In genomic region chr19:5456241-5456921, GRCm38 (mm10) we compare ENCODE assay signal across 8 mouse cellular contexts. TPM values are rescaled to one million over a fixed set of nuclear protein-coding genes. Genes with fewer than 3 reads are reported as not detected.
A peak's percentile ranks its signal among the peaks of the same experiment; 100 is the strongest.
DNase-seq lines count a peak whose midpoint lies in the region; ATAC-seq and TF ChIP-seq lines count a peak whose summit lies in the region.

No protein-coding gene starts in this region.

- H3K4me3 ChIP-seq in cerebellum, adult 2 months (replicated peaks; ENCODE audit: insufficient read depth, low read depth, low read length) = peak overlapping the region; percentile 77
- peak overlapping the region; percentile 77 for H3K4me3 ChIP-seq in forebrain, embryonic 11.5 days (ENCODE audit: low read depth, low read length)
- H3K4me3 ChIP-seq in hindbrain, embryonic 14.5 days (replicated peaks; ENCODE audit: low read length) = peak overlapping the region; percentile 70
- peak overlapping the region; percentile 68 to 69 for H3K4me3 ChIP-seq in liver, embryonic 14.5 days (ENCODE audit: insufficient read depth in 1 of 2, low read depth in 2 of 2, low read length in 2 of 2)
- peak overlapping the region; percentile 84 for H3K4me3 ChIP-seq in neural tube, embryonic 14.5 days (ENCODE audit: low read depth, low read length)

- no peaks in the 10 kb centered on the region for H3K36me3 ChIP-seq in forebrain, embryonic 11.5 days (ENCODE audit: control insufficient read depth, insufficient read depth, low read length)
- H3K36me3 ChIP-seq in hindbrain, embryonic 14.5 days (replicated peaks; ENCODE audit: control insufficient read depth, insufficient read depth) = peaks cover 14% of the 10 kb centered on the region
- H3K36me3 ChIP-seq in liver, embryonic 14.5 days (replicated peaks; ENCODE audit: control insufficient read depth, insufficient read depth, low read depth) = no peaks in the 10 kb centered on the region
- H3K36me3 ChIP-seq in neural tube, embryonic 14.5 days (ENCODE audit: control insufficient read depth, insufficient read depth, low read length) = no peaks in the 10 kb centered on the region

- TF ChIP-seq CTCF in cerebellum, adult 2 months (IDR thresholded peaks at IDR 0.05; ENCODE audit: borderline replicate concordance, insufficient read depth, low read depth, low read length) = no peak
- TF ChIP-seq CTCF in liver, embryonic 14.5 days (IDR thresholded peaks at IDR 0.05; ENCODE audit: low read depth) = no peak

- no peaks in the 10 kb centered on the region for H3K27me3 ChIP-seq in cerebellum, adult 2 months (ENCODE audit: control insufficient read depth, insufficient read depth, low read length)
- peaks cover 6% of the 10 kb centered on the region; the same call in 1 of the 2 replicates for H3K27me3 ChIP-seq in forebrain, embryonic 11.5 days (ENCODE audit: control insufficient read depth, insufficient read depth, low read length)
- H3K27me3 ChIP-seq in hindbrain, embryonic 14.5 days (ENCODE audit: control insufficient read depth, insufficient read depth, low read length) = no peaks in the 10 kb centered on the region; the same call in 1 of the 2 replicates
- H3K27me3 ChIP-seq in liver, embryonic 14.5 days (ENCODE audit: control insufficient read depth, insufficient read depth, low read length) = no peaks in the 10 kb centered on the region
- no peaks in the 10 kb centered on the region; the same call in 1 of the 2 replicates for H3K27me3 ChIP-seq in neural tube, embryonic 14.5 days (ENCODE audit: control insufficient read depth, insufficient read depth, low read length)

- no peaks in the 10 kb centered on the region for H3K9me3 ChIP-seq in forebrain, embryonic 11.5 days (ENCODE audit: control insufficient read depth, low read length)
- no peaks in the 10 kb centered on the region for H3K9me3 ChIP-seq in hindbrain, embryonic 14.5 days (ENCODE audit: control insufficient read depth, low read length)
- H3K9me3 ChIP-seq in liver, embryonic 14.5 days (ENCODE audit: control insufficient read depth, low read length) = no peaks in the 10 kb centered on the region
- no peaks in the 10 kb centered on the region for H3K9me3 ChIP-seq in neural tube, embryonic 14.5 days (ENCODE audit: control insufficient read depth, low read length)

- no peak; the same call in 1 of the 2 replicates for ATAC-seq in forebrain, embryonic 11.5 days (replicated peaks; ENCODE audit: low FRiP score)
- no peak for ATAC-seq in hindbrain, embryonic 14.5 days (ENCODE audit: low FRiP score)
- no peak; the same call in 1 of the 2 replicates for ATAC-seq in liver, embryonic 14.5 days (ENCODE audit: insufficient read depth)
- ATAC-seq in neural tube, embryonic 14.5 days (ENCODE audit: low read depth) = no peak

- TF ChIP-seq POLR2A in cerebellum, adult 2 months (IDR thresholded peaks at IDR 0.05; ENCODE audit: borderline replicate concordance, insufficient read depth, low read length) = no peak

- H3K4me1 ChIP-seq in cerebellum, adult 2 months (ENCODE audit: control insufficient read depth, insufficient read depth, low read length) = peaks cover 10% of the 10 kb centered on the region
- peaks cover 19% of the 10 kb centered on the region; the same call in 1 of the 2 replicates for H3K4me1 ChIP-seq in forebrain, embryonic 11.5 days (replicated peaks; ENCODE audit: control insufficient read depth, insufficient read depth, low read length)
- H3K4me1 ChIP-seq in hindbrain, embryonic 14.5 days (replicated peaks; ENCODE audit: control insufficient read depth, insufficient read depth, low read length) = peaks cover 36% of the 10 kb centered on the region
- peaks cover 19 to 22% of the 10 kb centered on the region in 2 experiments for H3K4me1 ChIP-seq in liver, embryonic 14.5 days (replicated peaks; ENCODE audit: control insufficient read depth in 2 of 2, insufficient read depth in 2 of 2, low read length in 1 of 2)
- H3K4me1 ChIP-seq in neural tube, embryonic 14.5 days (ENCODE audit: control insufficient read depth, insufficient read depth, low read length) = peaks cover 31% of the 10 kb centered on the region

- H3K4me2 ChIP-seq in forebrain, embryonic 11.5 days (ENCODE audit: low read depth, low read length, severe bottlenecking) = peak overlapping the region; percentile 99
- peak overlapping the region; percentile 94 for H3K4me2 ChIP-seq in hindbrain, embryonic 14.5 days (replicated peaks)
- peak overlapping the region; percentile 77 for H3K4me2 ChIP-seq in liver, embryonic 14.5 days (ENCODE audit: low read depth)
- peak overlapping the region; percentile 97 for H3K4me2 ChIP-seq in neural tube, embryonic 14.5 days (ENCODE audit: low read depth, low read length)

- no peak for DNase-seq in cerebellum, adult 2 months
- no peak for DNase-seq in cerebellum, adult 11-12 months
- no peak for DNase-seq in forebrain, embryonic 11.5 days (ENCODE audit: low spot score)
- no peak for DNase-seq in hindbrain, embryonic 14.5 days (ENCODE audit: low spot score)
- no peak for DNase-seq in liver, embryonic 14.5 days (ENCODE audit: low read depth in 3 of 3, low spot score in 3 of 3)
- DNase-seq in adrenal gland, adult 2 months = no peak
- no peak for DNase-seq in gastrocnemius, adult 8-10 months (ENCODE audit: low spot score in 2 of 2)

- H3K9ac ChIP-seq in forebrain, embryonic 11.5 days (ENCODE audit: low read length) = peak overlapping the region; percentile 79
- H3K9ac ChIP-seq in hindbrain, embryonic 14.5 days = peak overlapping the region; percentile 81
- peak overlapping the region; percentile 67 for H3K9ac ChIP-seq in liver, embryonic 14.5 days (replicated peaks)
- peak overlapping the region; percentile 90 for H3K9ac ChIP-seq in neural tube, embryonic 14.5 days (replicated peaks; ENCODE audit: low read depth, low read length)

- under 1% methylated on average over 26 of the region's 26 CpGs for WGBS in cerebellum, adult 2 months
- WGBS in forebrain, embryonic 11.5 days = 4% methylated on average over 26 of the region's 26 CpGs
- WGBS in hindbrain, embryonic 14.5 days = 5% methylated on average over 26 of the region's 26 CpGs
- WGBS in liver, embryonic 14.5 days (ENCODE audit: insufficient replicate concordance) = 3% methylated on average over 26 of the region's 26 CpGs
- WGBS in neural tube, embryonic 14.5 days = 3% methylated on average over 26 of the region's 26 CpGs

- TF ChIP-seq EP300 in liver, embryonic 14.5 days (IDR thresholded peaks at IDR 0.05; ENCODE audit: low read depth) = no peak

- peak overlapping the region; percentile 96 for H3K27ac ChIP-seq in cerebellum, adult 2 months (ENCODE audit: insufficient read depth, low read length)
- H3K27ac ChIP-seq in forebrain, embryonic 11.5 days (ENCODE audit: low read depth, low read length) = peak overlapping the region; percentile 74; the same call in 1 of the 2 replicates
- H3K27ac ChIP-seq in hindbrain, embryonic 14.5 days = peak overlapping the region; percentile 94
- H3K27ac ChIP-seq in liver, embryonic 14.5 days = no peak overlapping the region
- peak overlapping the region; percentile 91 for H3K27ac ChIP-seq in neural tube, embryonic 14.5 days (ENCODE audit: low read depth, low read length)

RNA-seq across cellular contexts. Expression of gene Ccdc85b, which starts 1.3 kb away (rescaled TPM):
- 31.0 and 32.5 TPM in 2 replicates for polyA plus RNA-seq in cerebellum, adult 2 months (2012; rRNA removed)
- polyA plus RNA-seq in forebrain, embryonic 11.5 days (2014; fragmentation: Nextera tagmentation; extraction: Ambion mirVana) = 6.5 and 6.6 TPM in 2 replicates
- 10.4 and 10.9 TPM in 2 replicates for polyA plus RNA-seq in hindbrain, embryonic 14.5 days (2014; fragmentation: Nextera tagmentation; extraction: Ambion mirVana)
- polyA plus RNA-seq in liver, embryonic 14.5 days (2012; rRNA removed) = 1.00 and 1.4 TPM in 2 replicates
- 1.0 and 1.2 TPM in 2 replicates for polyA plus RNA-seq in liver, embryonic 14.5 days (2014; fragmentation: Nextera tagmentation; extraction: Ambion mirVana)
- polyA plus RNA-seq in neural tube, embryonic 14.5 days (2014; fragmentation: Nextera tagmentation; extraction: Ambion mirVana) = 8.0 and 11.0 TPM in 2 replicates
- 10 to 100 TPM in 1 of 2 experiments, 1 to 10 TPM in 1; 3.5 to 10.5 TPM for total RNA-seq in adrenal gland, adult 2 months (2021)
- polyA plus RNA-seq in adrenal gland, adult 2 months (2012; rRNA removed) = 13.5 and 13.9 TPM in 2 replicates
- 1 to 10 TPM; 5.5 to 8.1 (median 6.3) TPM for total RNA-seq in gastrocnemius, adult 8-10 months (2022)

RNA-seq across cellular contexts. Expression of gene Fibp, which starts 4.0 kb away (rescaled TPM):
- polyA plus RNA-seq in cerebellum, adult 2 months (2012; rRNA removed) = 140 and 146 TPM in 2 replicates
- polyA plus RNA-seq in forebrain, embryonic 11.5 days (2014; fragmentation: Nextera tagmentation; extraction: Ambion mirVana) = 105 TPM in 2 replicates
- 145 and 151 TPM in 2 replicates for polyA plus RNA-seq in hindbrain, embryonic 14.5 days (2014; fragmentation: Nextera tagmentation; extraction: Ambion mirVana)
- 19.1 and 22.9 TPM in 2 replicates for polyA plus RNA-seq in liver, embryonic 14.5 days (2012; rRNA removed)
- polyA plus RNA-seq in liver, embryonic 14.5 days (2014; fragmentation: Nextera tagmentation; extraction: Ambion mirVana) = 20.8 and 30.6 TPM in 2 replicates
- polyA plus RNA-seq in neural tube, embryonic 14.5 days (2014; fragmentation: Nextera tagmentation; extraction: Ambion mirVana) = 169 and 179 TPM in 2 replicates
- 10 to 100 TPM; 85.1 to 94.8 TPM for total RNA-seq in adrenal gland, adult 2 months (2021)
- 89.9 and 95.9 TPM in 2 replicates for polyA plus RNA-seq in adrenal gland, adult 2 months (2012; rRNA removed)
- 10 to 100 TPM; 29.2 to 35.1 (median 32.8) TPM for total RNA-seq in gastrocnemius, adult 8-10 months (2022)

RNA-seq across cellular contexts. Expression of gene Fosl1, which starts 9.0 kb away (rescaled TPM):
- not detected in 2 replicates for polyA plus RNA-seq in cerebellum, adult 2 months (2012; rRNA removed)
- polyA plus RNA-seq in forebrain, embryonic 11.5 days (2014; fragmentation: Nextera tagmentation; extraction: Ambion mirVana) = not detected in 2 replicates
- not detected in 2 replicates for polyA plus RNA-seq in hindbrain, embryonic 14.5 days (2014; fragmentation: Nextera tagmentation; extraction: Ambion mirVana)
- 0.02 TPM in 1 of 2 replicates, not detected in the other for polyA plus RNA-seq in liver, embryonic 14.5 days (2012; rRNA removed)
- polyA plus RNA-seq in liver, embryonic 14.5 days (2014; fragmentation: Nextera tagmentation; extraction: Ambion mirVana) = not detected in 2 replicates
- polyA plus RNA-seq in neural tube, embryonic 14.5 days (2014; fragmentation: Nextera tagmentation; extraction: Ambion mirVana) = not detected in 2 replicates
- total RNA-seq in adrenal gland, adult 2 months (2021) = 1 to 10 TPM in 1 of 2 experiments, not detected in 1; 1.2 TPM
- 0.06 and 0.16 TPM in 2 replicates for polyA plus RNA-seq in adrenal gland, adult 2 months (2012; rRNA removed)
- not detected for total RNA-seq in gastrocnemius, adult 8-10 months (2022)

RNA-seq across cellular contexts. Expression of gene Ctsw, which starts 11.9 kb away (rescaled TPM):
- polyA plus RNA-seq in cerebellum, adult 2 months (2012; rRNA removed) = 1.2 and 1.5 TPM in 2 replicates
- 3.4 and 4.0 TPM in 2 replicates for polyA plus RNA-seq in forebrain, embryonic 11.5 days (2014; fragmentation: Nextera tagmentation; extraction: Ambion mirVana)
- polyA plus RNA-seq in hindbrain, embryonic 14.5 days (2014; fragmentation: Nextera tagmentation; extraction: Ambion mirVana) = 4.2 and 5.4 TPM in 2 replicates
- 0.27 and 0.37 TPM in 2 replicates for polyA plus RNA-seq in liver, embryonic 14.5 days (2012; rRNA removed)
- 0.21 and 0.25 TPM in 2 replicates for polyA plus RNA-seq in liver, embryonic 14.5 days (2014; fragmentation: Nextera tagmentation; extraction: Ambion mirVana)
- 4.2 and 4.4 TPM in 2 replicates for polyA plus RNA-seq in neural tube, embryonic 14.5 days (2014; fragmentation: Nextera tagmentation; extraction: Ambion mirVana)
- under 1 TPM; 0.75 to 0.79 TPM for total RNA-seq in adrenal gland, adult 2 months (2021)
- polyA plus RNA-seq in adrenal gland, adult 2 months (2012; rRNA removed) = 0.71 and 1.1 TPM in 2 replicates
- total RNA-seq in gastrocnemius, adult 8-10 months (2022) = not detected

RNA-seq across cellular contexts. Expression of gene Efemp2, which starts 17.4 kb away (rescaled TPM):
- 43.3 and 43.4 TPM in 2 replicates for polyA plus RNA-seq in cerebellum, adult 2 months (2012; rRNA removed)
- 49.1 and 50.4 TPM in 2 replicates for polyA plus RNA-seq in forebrain, embryonic 11.5 days (2014; fragmentation: Nextera tagmentation; extraction: Ambion mirVana)
- 37.8 and 41.1 TPM in 2 replicates for polyA plus RNA-seq in hindbrain, embryonic 14.5 days (2014; fragmentation: Nextera tagmentation; extraction: Ambion mirVana)
- 11.4 and 17.5 TPM in 2 replicates for polyA plus RNA-seq in liver, embryonic 14.5 days (2012; rRNA removed)
- 11.4 and 11.6 TPM in 2 replicates for polyA plus RNA-seq in liver, embryonic 14.5 days (2014; fragmentation: Nextera tagmentation; extraction: Ambion mirVana)
- 30.4 and 45.1 TPM in 2 replicates for polyA plus RNA-seq in neural tube, embryonic 14.5 days (2014; fragmentation: Nextera tagmentation; extraction: Ambion mirVana)
- 100 to 1,000 TPM in 1 of 2 experiments, 10 to 100 TPM in 1; 49.7 to 107 TPM for total RNA-seq in adrenal gland, adult 2 months (2021)
- polyA plus RNA-seq in adrenal gland, adult 2 months (2012; rRNA removed) = 112 and 116 TPM in 2 replicates
- 1 to 10 TPM; 3.2 to 6.1 (median 3.8) TPM for total RNA-seq in gastrocnemius, adult 8-10 months (2022)
